Mouse (Mus musculus) urinary bladder, postnatal 4 days (tissue): Measurements from ENCODE around the gene Maml2.
A peak's percentile ranks its signal among the peaks of the same experiment; 100 is the strongest.

Experiments used
- DNase-seq, 2 experiments: peaks; one replicate each; pipeline ENCODE4 v3.0.0; 2021 to 2022; ENCODE audit warnings: low spot score in 2 of 2

Maml2 gene

DNA sequence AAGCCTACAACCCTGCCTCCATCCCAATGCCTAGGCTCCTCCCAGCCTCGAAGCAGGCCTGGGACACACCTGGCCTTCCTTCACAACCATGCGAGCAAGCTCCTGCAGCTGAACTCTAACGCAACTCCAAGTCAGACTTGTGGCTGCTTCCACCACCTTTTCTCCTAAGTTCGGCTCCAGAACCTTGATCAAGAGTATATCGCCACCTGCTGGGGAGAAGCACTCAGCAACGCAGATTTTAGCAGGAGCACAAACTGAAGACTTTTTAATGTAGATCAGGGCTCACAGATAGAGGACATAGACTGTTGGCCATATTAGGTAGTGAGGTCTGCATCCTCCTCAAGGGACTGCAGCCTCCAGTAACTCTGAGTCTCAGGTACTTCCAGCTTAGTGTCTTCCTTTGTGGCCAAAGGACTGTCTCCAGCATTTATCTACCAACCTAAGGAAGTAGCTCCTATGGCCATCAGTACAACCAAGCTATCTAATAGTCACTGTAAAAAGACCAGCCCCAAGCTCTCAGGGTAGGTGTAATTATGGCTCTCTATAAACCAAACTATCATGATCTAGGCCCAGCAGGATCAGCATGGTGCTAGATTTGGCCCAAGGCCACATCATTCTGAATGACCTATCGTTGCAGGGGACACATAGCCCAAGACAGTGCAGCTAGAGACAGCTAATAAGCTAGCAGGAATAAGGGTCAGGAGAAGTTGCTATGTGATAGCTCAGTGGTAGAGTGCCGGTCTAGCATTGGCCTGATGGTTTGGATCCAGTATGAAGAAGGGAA, 418.8 kb downstream of the Maml2 start:
- peak; percentile 54 to 79 for DNase-seq

DNA sequence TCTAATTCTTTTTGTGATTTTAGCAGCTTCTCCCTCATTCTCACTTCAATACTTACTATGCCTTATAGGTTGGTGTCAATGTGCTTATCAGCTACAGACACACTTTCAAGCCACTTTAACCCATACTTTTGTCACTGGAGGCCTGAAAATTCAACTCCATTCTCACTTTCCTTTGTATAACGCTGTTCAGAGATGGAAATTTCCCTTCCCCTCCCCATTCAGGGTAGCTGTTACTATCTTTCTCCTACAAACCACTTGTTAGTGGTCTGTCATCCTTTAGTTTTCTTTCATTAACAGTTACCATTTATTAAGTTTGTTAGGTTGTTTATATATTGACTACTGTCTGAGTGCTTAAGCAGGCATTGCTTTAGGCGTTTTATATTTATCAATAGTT, 450.6 kb downstream of the Maml2 start, which contains the start of gene Mtmr2:
Mtmr2 (plus strand) TSS at position 7 of the 394 bp plus-strand sequence.
- DNase-seq = no peak

DNA sequence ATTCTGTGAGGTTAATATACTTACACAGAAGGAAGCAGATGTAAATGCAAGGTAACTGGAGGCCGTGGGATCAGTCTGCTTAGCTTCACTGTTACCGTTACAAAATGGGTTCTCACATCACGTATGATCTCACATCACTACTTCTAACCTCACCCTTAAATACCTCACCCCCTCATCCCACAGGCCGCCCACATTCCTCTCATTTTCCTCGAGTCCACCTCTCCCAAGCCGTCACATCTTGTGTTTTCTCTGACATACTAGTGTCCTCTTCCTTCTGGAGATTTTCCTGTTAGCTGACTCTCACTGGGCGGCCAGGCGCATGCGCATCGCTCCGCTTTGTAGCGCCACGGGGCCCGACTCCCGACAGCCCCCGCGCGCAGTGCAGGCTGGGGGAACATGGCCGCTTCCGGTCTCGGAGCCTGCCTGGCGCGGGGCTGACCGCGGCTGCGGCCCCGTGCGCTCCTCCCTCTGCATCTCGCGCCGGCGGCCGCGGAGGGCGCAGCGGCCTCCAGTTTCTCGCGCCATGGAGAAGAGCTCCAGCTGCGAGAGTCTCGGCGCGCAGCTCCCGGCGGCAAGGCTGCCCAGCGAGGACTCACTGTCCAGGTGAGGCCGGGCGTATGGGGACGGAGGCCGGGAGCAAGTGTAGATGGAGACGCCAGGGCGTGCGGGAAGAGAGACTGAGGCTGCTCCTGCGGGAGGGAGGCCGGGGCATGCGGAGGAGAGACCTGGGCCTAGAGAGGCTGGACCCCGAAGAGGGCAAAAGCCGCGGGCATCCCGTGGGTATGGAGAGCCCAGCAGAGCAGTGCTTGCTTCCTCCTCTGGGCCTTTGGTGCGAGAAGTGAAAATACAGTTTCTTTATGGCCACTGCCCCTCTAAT, 451.3 kb downstream of the Maml2 start:
- DNase-seq = peak; percentile 93 to 94

DNA sequence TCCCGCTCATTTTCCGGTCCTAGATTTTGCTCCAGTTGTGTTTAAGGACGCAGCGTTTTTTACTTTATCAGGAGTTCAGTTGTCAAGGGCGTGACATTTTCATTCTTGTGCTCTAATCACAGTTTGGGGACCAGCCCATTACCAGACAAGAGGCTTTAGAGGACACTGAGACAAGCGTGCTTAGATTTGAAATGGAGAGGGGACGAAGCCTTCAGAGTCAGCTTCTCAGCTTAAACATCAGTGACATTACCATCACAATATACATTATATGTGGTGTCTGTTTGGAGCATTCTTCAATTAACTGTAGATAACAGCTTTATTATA, 451.9 kb downstream of the Maml2 start:
- DNase-seq = no peak

DNA sequence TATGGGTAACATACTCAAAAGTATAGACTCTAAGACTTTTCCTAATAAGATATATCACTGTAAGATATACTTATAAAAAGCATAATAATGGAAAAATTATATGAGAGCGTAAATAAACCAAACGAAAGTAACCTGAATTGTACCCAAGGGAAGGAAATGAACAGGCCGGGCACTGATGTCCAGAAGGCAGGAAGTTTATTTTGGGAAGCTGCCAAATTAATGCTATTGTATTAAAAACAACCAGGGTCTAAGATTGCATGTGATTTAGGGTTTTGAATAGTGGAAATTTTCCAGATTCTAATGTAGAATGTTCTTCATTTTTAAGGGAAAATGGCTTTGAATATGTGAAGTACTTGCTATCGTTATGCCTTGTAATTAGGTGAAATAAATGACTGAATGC, 454.8 kb downstream of the Maml2 start:
- no peak for DNase-seq
